Mouse (Mus musculus) midbrain, embryonic 13.5 days (tissue): ENCODE data around the gene Slbp. TPM values are rescaled to one million over a fixed set of nuclear protein-coding genes. Genes with fewer than 3 reads are reported as not detected.

Experiments
- ATAC-seq: fragments of 200-750 bp; cut with Nextera tagmentation; 2 replicates; pipeline ENCODE4 v1.8.0; 2017; ENCODE audit warnings: mild to moderate bottlenecking, moderate TSS enrichment, moderate library complexity
- H3K27ac ChIP-seq: fragments of 300-500 bp; sonication (generic); 2 replicates; pipeline ENCODE4 v1.5.1; 2015; ENCODE audit warnings: inconsistent platforms, mild to moderate bottlenecking, moderate library complexity
- H3K27me3 ChIP-seq: fragments of 300-500 bp; sonication (generic); 2 replicates; pipeline ENCODE4 v1.6.1; 2015; ENCODE audit warnings: mild to moderate bottlenecking, inconsistent platforms
- H3K36me3 ChIP-seq: fragments of 300-500 bp; sonication (generic); 2 replicates; pipeline ENCODE4 v1.6.1; 2015; ENCODE audit warnings: mild to moderate bottlenecking, inconsistent platforms
- H3K4me1 ChIP-seq: fragments of 300-500 bp; sonication (generic); replicated peaks from 2 replicates; pipeline ENCODE4 v1.6.1; 2015; ENCODE audit warnings: inconsistent platforms
- H3K4me2 ChIP-seq: fragments of 300-500 bp; sonication (generic); replicated peaks from 2 replicates; pipeline ENCODE4 v1.6.1; 2015; ENCODE audit warnings: moderate library complexity, mild to moderate bottlenecking, inconsistent platforms
- H3K4me3 ChIP-seq: fragments of 300-500 bp; sonication (generic); replicated peaks from 2 replicates; pipeline ENCODE4 v1.5.1; 2015; ENCODE audit warnings: mild to moderate bottlenecking, inconsistent platforms
- H3K9ac ChIP-seq: fragments of 300-500 bp; sonication (generic); replicated peaks from 2 replicates; pipeline ENCODE4 v1.6.1; 2015; ENCODE audit warnings: mild to moderate bottlenecking, inconsistent platforms
- H3K9me3 ChIP-seq: fragments of 300-500 bp; sonication (generic); 2 replicates; pipeline ENCODE4 v1.6.1; 2016; ENCODE audit warnings: mild to moderate bottlenecking, inconsistent platforms
- WGBS: fragments of 180-500 bp; shearing (Covaris S2); methylation state at CpG from one replicate; pipeline ENCODE4 v1.1.7; 2015; 5-methylcytosine and 5-hydroxymethylcytosine counted together
- polyA plus RNA-seq: library from polyadenylated mRNA; unstranded; fragments of >200 nt; fragmentation: Nextera tagmentation; extraction: Ambion mirVana; gene quantifications from 2 replicates; pipeline ENCODE4 v1.2.1, GENCODE M21; 2015

Slbp gene
- 143 and 151 TPM in 2 replicates for polyA plus RNA-seq

- Histone ChIP-seq H3K4me1 (peaks cover 49% of the 10 kb centered on the region), H3K36me3 (peaks cover 44% of the 10 kb centered on the region), H3K4me3 (peak within 1 kb of the TSS; percentile 67), H3K27me3 (no peaks in the 10 kb centered on the region), H3K9ac (peak within 1 kb of the TSS; percentile 78), H3K9me3 (no peaks in the 10 kb centered on the region), H3K4me2 (peak within 1 kb of the TSS; percentile 79), H3K27ac (peak within 1 kb of the TSS; percentile 96)
- under 1% methylated on average over 82 of the region's 82 CpGs for WGBS
- ATAC-seq = peak; percentile 96
These were observed at the start of gene Slbp for GRCm38 (mm10) chr5:33651921-33652782. Gene Slbp, minus strand, starts transcription at chr5:33652574.

GRCm38 (mm10) chr5:33701832-33702231 lies 49.5 kb upstream of the Slbp start:
- no peak overlapping the region for H3K4me2 ChIP-seq
- peaks cover 66% of the 10 kb centered on the region for H3K27me3 ChIP-seq
- H3K4me3 ChIP-seq = no peak overlapping the region
- H3K4me1 ChIP-seq = peaks cover 70% of the 10 kb centered on the region
- no peaks in the 10 kb centered on the region for H3K36me3 ChIP-seq
- no peaks in the 10 kb centered on the region for H3K9me3 ChIP-seq
- no peak overlapping the region for H3K27ac ChIP-seq
- no peak for ATAC-seq
- H3K9ac ChIP-seq = no peak overlapping the region
- 84% methylated on average over 11 of the region's 11 CpGs for WGBS

- Histone ChIP-seq H3K9me3 (no peaks in the 10 kb centered on the region), H3K9ac (no peak overlapping the region), H3K27me3 (peaks cover 65% of the 10 kb centered on the region), H3K27ac (no peak overlapping the region), H3K36me3 (no peaks in the 10 kb centered on the region), H3K4me2 (no peak overlapping the region), H3K4me3 (no peak overlapping the region), H3K4me1 (peaks cover 75% of the 10 kb centered on the region)
- 55% methylated on average over 13 of the region's 13 CpGs for WGBS
- no peak for ATAC-seq
These were observed 47.6 kb upstream of the Slbp start for GRCm38 (mm10) chr5:33700010-33700409.

GRCm38 (mm10) chr5:33698669-33699068 lies 46.3 kb upstream of the Slbp start:
- 72% methylated on average over 5 of the region's 5 CpGs for WGBS
- Histone ChIP-seq H3K36me3 (no peaks in the 10 kb centered on the region), H3K4me3 (no peak overlapping the region), H3K27me3 (peaks cover 76% of the 10 kb centered on the region), H3K4me1 (peaks cover 75% of the 10 kb centered on the region), H3K27ac (peak overlapping the region; percentile 30), H3K9ac (no peak overlapping the region), H3K4me2 (no peak overlapping the region), H3K9me3 (no peaks in the 10 kb centered on the region)
- ATAC-seq = no peak

- WGBS = 10% methylated on average over 13 of the region's 13 CpGs
- Histone ChIP-seq H3K27me3 (peaks cover 79% of the 10 kb centered on the region), H3K9ac (no peak overlapping the region), H3K4me1 (peaks cover 78% of the 10 kb centered on the region), H3K9me3 (no peaks in the 10 kb centered on the region), H3K4me3 (no peak overlapping the region), H3K36me3 (no peaks in the 10 kb centered on the region), H3K4me2 (no peak overlapping the region), H3K27ac (peak overlapping the region; percentile 30)
- peak; percentile 53 for ATAC-seq
These were observed 45.7 kb upstream of the Slbp start for GRCm38 (mm10) chr5:33697947-33698512.

GRCm38 (mm10) chr5:33697534-33697933 lies 45.2 kb upstream of the Slbp start:
- H3K9me3 ChIP-seq = no peaks in the 10 kb centered on the region
- no peak overlapping the region for H3K4me3 ChIP-seq
- 8% methylated on average over 1 of the region's 1 CpGs for WGBS
- H3K4me2 ChIP-seq = no peak overlapping the region
- H3K27ac ChIP-seq = peak overlapping the region; percentile 1; the same call in 1 of the 2 replicates
- peaks cover 78% of the 10 kb centered on the region for H3K27me3 ChIP-seq
- no peak for ATAC-seq
- H3K36me3 ChIP-seq = no peaks in the 10 kb centered on the region
- peaks cover 83% of the 10 kb centered on the region for H3K4me1 ChIP-seq
- H3K9ac ChIP-seq = no peak overlapping the region

- Histone ChIP-seq H3K4me3 (no peak overlapping the region), H3K4me1 (peaks cover 86% of the 10 kb centered on the region), H3K9me3 (no peaks in the 10 kb centered on the region), H3K27me3 (peaks cover 77% of the 10 kb centered on the region), H3K4me2 (peak overlapping the region; percentile 81; the same call in 1 of the 2 replicates), H3K27ac (no peak overlapping the region), H3K9ac (no peak overlapping the region), H3K36me3 (no peaks in the 10 kb centered on the region)
- no peak for ATAC-seq
- WGBS = 43% methylated on average over 5 of the region's 5 CpGs
These were observed 44.1 kb upstream of the Slbp start for GRCm38 (mm10) chr5:33696430-33696829.

GRCm38 (mm10) chr5:33695718-33696121 lies 43.3 kb upstream of the Slbp start:
- peaks cover 88% of the 10 kb centered on the region for H3K4me1 ChIP-seq
- peak overlapping the region; percentile 84 for H3K27ac ChIP-seq
- peaks cover 76% of the 10 kb centered on the region for H3K27me3 ChIP-seq
- H3K9me3 ChIP-seq = no peaks in the 10 kb centered on the region
- no peak; the same call in 1 of the 2 replicates for ATAC-seq
- peak overlapping the region; percentile 63 for H3K9ac ChIP-seq
- H3K36me3 ChIP-seq = no peaks in the 10 kb centered on the region
- peak overlapping the region; percentile 81 for H3K4me2 ChIP-seq
- peak overlapping the region; percentile 44 for H3K4me3 ChIP-seq
- under 1% methylated on average over 24 of the region's 24 CpGs for WGBS

GRCm38 (mm10) chr5:33694848-33695717 lies 42.7 kb upstream of the Slbp start:
- H3K4me2 ChIP-seq = peak overlapping the region; percentile 81
- no peaks in the 10 kb centered on the region for H3K9me3 ChIP-seq
- H3K4me3 ChIP-seq = peak overlapping the region; percentile 44
- H3K36me3 ChIP-seq = no peaks in the 10 kb centered on the region
- H3K27me3 ChIP-seq = peaks cover 78% of the 10 kb centered on the region
- peak overlapping the region; percentile 63 for H3K9ac ChIP-seq
- whole genome bisulfite sequencing = under 1% methylated on average over 70 of the region's 71 CpGs
- peak; percentile 81 for ATAC-seq
- peak overlapping the region; percentile 84 for H3K27ac ChIP-seq
- peaks cover 89% of the 10 kb centered on the region for H3K4me1 ChIP-seq

- WGBS = 23% methylated on average over 9 of the region's 9 CpGs
- Histone ChIP-seq H3K9ac (no peak overlapping the region), H3K4me2 (peak overlapping the region; percentile 81), H3K9me3 (no peaks in the 10 kb centered on the region), H3K36me3 (no peaks in the 10 kb centered on the region), H3K4me1 (peaks cover 89% of the 10 kb centered on the region), H3K4me3 (no peak overlapping the region), H3K27me3 (peaks cover 74% of the 10 kb centered on the region), H3K27ac (peak overlapping the region; percentile 84)
- peak; percentile 18 for ATAC-seq
These were observed 42.1 kb upstream of the Slbp start for GRCm38 (mm10) chr5:33694461-33694847.

- H3K4me2 ChIP-seq = peak overlapping the region; percentile 13
- WGBS = 2% methylated on average over 24 of the region's 24 CpGs
- H3K9me3 ChIP-seq = no peaks in the 10 kb centered on the region
- peaks cover 84% of the 10 kb centered on the region for H3K4me1 ChIP-seq
- H3K4me3 ChIP-seq = no peak overlapping the region
- H3K27me3 ChIP-seq = peaks cover 71% of the 10 kb centered on the region
- 0 out of 2 replicates have a peak overlapping the region, but pooled peaks have one; percentile 14 for H3K9ac ChIP-seq
- no peaks in the 10 kb centered on the region for H3K36me3 ChIP-seq
- ATAC-seq = no peak
- H3K27ac ChIP-seq = peak overlapping the region; percentile 59
These were observed 40.0 kb upstream of the Slbp start for GRCm38 (mm10) chr5:33692393-33692792.
